34 mouse cellular contexts compared by ENCODE assay signal in genomic region chr9:99558824-99559556, GRCm38 (mm10). TPM values are rescaled to one million over a fixed set of nuclear protein-coding genes. Genes with fewer than 3 reads are reported as not detected.
A peak's percentile ranks its signal among the peaks of the same experiment; 100 is the strongest.
DNase-seq lines count a peak whose midpoint lies in the region; ATAC-seq and TF ChIP-seq lines count a peak whose summit lies in the region.
"Had no signal": no experiment of that assay in that cellular context is flagged by ENCODE, and none has a peak within 500 bp of the region (broad histone marks: within the 10 kb centered on the region; RNA-seq: fewer than 3 reads in every experiment).

No protein-coding gene starts in this region.

- H3K27me3 ChIP-seq in liver, postnatal 0 days (ENCODE audit: insufficient read depth, low read length) = no peaks in the 10 kb centered on the region
- no peaks in the 10 kb centered on the region for H3K27me3 ChIP-seq in kidney, embryonic 15.5 days
- H3K27me3 ChIP-seq: embryonic facial prominence, embryonic 12.5 days; heart, embryonic 15.5 days; hindbrain, embryonic 13.5 days; limb, embryonic 13.5 days; midbrain, embryonic 13.5 days; neural tube, embryonic 13.5 days; stomach, embryonic 15.5 days had no signal

- no peak for DNase-seq in layer of hippocampus, adult 2 months (ENCODE audit: low spot score in 2 of 2)
- DNase-seq in layer of hippocampus, postnatal 10 days (ENCODE audit: low spot score in 2 of 2) = no peak
- no peak for DNase-seq in liver, postnatal 0 days
- DNase-seq in adrenal gland, adult 18-20 months (ENCODE audit: low spot score in 2 of 2) = no peak
- no peak for DNase-seq in frontal cortex, postnatal 25 days (ENCODE audit: low spot score in 2 of 2)
- no peak for DNase-seq in left cerebral cortex, adult 18-20 months (ENCODE audit: low spot score in 2 of 2)
- DNase-seq: adrenal gland, postnatal 10 days; cerebellum, adult 9-10 months; cerebellum, postnatal 36 days; embryo, embryonic 11 days; gastrocnemius, adult 2 months; kidney, adult 8-10 months; kidney, postnatal 10 days; lung, postnatal 36 days; thymus, postnatal 25 days had no signal

- H3K9ac ChIP-seq in liver, postnatal 0 days (replicated peaks) = no peak overlapping the region
- no peak overlapping the region for H3K9ac ChIP-seq in kidney, embryonic 15.5 days
- H3K9ac ChIP-seq: embryonic facial prominence, embryonic 12.5 days; heart, embryonic 15.5 days; hindbrain, embryonic 13.5 days; limb, embryonic 13.5 days; midbrain, embryonic 13.5 days; neural tube, embryonic 13.5 days; stomach, embryonic 15.5 days had no signal

- ATAC-seq in granulocyte monocyte progenitor cell, adult 5-6 weeks (replicated peaks; ENCODE audit: poor library complexity, severe bottlenecking) = peak; percentile 72
- no peak for ATAC-seq in liver, postnatal 0 days
- no peak for ATAC-seq in kidney, embryonic 15.5 days (replicated peaks; ENCODE audit: low FRiP score)
- ATAC-seq: activated CD4-positive, CD25-positive, alpha-beta regulatory T cell, adult 4 months; forebrain, embryonic 14.5 days; intestine, embryonic 16.5 days; midbrain, embryonic 13.5 days had no signal

- H3K27ac ChIP-seq in layer of hippocampus, adult 2 months = no peak overlapping the region
- H3K27ac ChIP-seq in liver, postnatal 0 days (ENCODE audit: low read depth) = no peak overlapping the region
- no peak overlapping the region for H3K27ac ChIP-seq in kidney, embryonic 15.5 days
- H3K27ac ChIP-seq: embryonic facial prominence, embryonic 12.5 days; gastrocnemius, adult 2 months; heart, embryonic 10.5 days; heart, embryonic 15.5 days; hindbrain, embryonic 13.5 days; limb, embryonic 13.5 days; midbrain, embryonic 13.5 days; neural tube, embryonic 13.5 days; stomach, embryonic 15.5 days had no signal

- no peak overlapping the region for H3K4me3 ChIP-seq in layer of hippocampus, adult 2 months
- no peak overlapping the region for H3K4me3 ChIP-seq in liver, postnatal 0 days (ENCODE audit: low read depth, low read length)
- no peak overlapping the region for H3K4me3 ChIP-seq in kidney, embryonic 15.5 days (replicated peaks)
- H3K4me3 ChIP-seq: embryonic facial prominence, embryonic 12.5 days; gastrocnemius, adult 2 months; heart, embryonic 10.5 days; heart, embryonic 15.5 days; hindbrain, embryonic 13.5 days; limb, embryonic 13.5 days; midbrain, embryonic 13.5 days; neural tube, embryonic 13.5 days; stomach, embryonic 15.5 days had no signal

- peak overlapping the region; percentile 7 for H3K4me2 ChIP-seq in liver, postnatal 0 days (ENCODE audit: low read depth, low read length)
- H3K4me2 ChIP-seq in kidney, embryonic 15.5 days = no peak overlapping the region
- H3K4me2 ChIP-seq: embryonic facial prominence, embryonic 12.5 days; heart, embryonic 15.5 days; hindbrain, embryonic 13.5 days; limb, embryonic 13.5 days; midbrain, embryonic 13.5 days; neural tube, embryonic 13.5 days; stomach, embryonic 15.5 days had no signal

- H3K4me1 ChIP-seq in liver, postnatal 0 days (ENCODE audit: insufficient read depth) = peaks cover 14% of the 10 kb centered on the region
- H3K4me1 ChIP-seq in kidney, embryonic 15.5 days = no peaks in the 10 kb centered on the region
- H3K4me1 ChIP-seq: embryonic facial prominence, embryonic 12.5 days; limb, embryonic 13.5 days; stomach, embryonic 15.5 days had no signal

- H3K9me3 ChIP-seq in liver, postnatal 0 days (ENCODE audit: low read length) = no peaks in the 10 kb centered on the region
- no peaks in the 10 kb centered on the region for H3K9me3 ChIP-seq in kidney, embryonic 15.5 days (replicated peaks)
- H3K9me3 ChIP-seq: embryonic facial prominence, embryonic 12.5 days; heart, embryonic 10.5 days; heart, embryonic 15.5 days; hindbrain, embryonic 13.5 days; limb, embryonic 13.5 days; midbrain, embryonic 13.5 days; neural tube, embryonic 13.5 days; stomach, embryonic 15.5 days had no signal

- no peaks in the 10 kb centered on the region for H3K36me3 ChIP-seq in liver, postnatal 0 days (replicated peaks; ENCODE audit: insufficient read depth, low read length)
- H3K36me3 ChIP-seq in kidney, embryonic 15.5 days = no peaks in the 10 kb centered on the region
- H3K36me3 ChIP-seq: embryonic facial prominence, embryonic 12.5 days; heart, embryonic 10.5 days; heart, embryonic 15.5 days; hindbrain, embryonic 13.5 days; limb, embryonic 13.5 days; midbrain, embryonic 13.5 days; neural tube, embryonic 13.5 days; stomach, embryonic 15.5 days had no signal

- no peak for TF ChIP-seq EP300 in liver, postnatal 0 days (IDR thresholded peaks at IDR 0.05; ENCODE audit: low read depth)

- 0 out of 2 replicates have a peak, but pooled peaks have one; percentile 4 for TF ChIP-seq CTCF in layer of hippocampus, adult 2 months (conservative IDR thresholded peaks at IDR 0.05)
- no peak for TF ChIP-seq CTCF in liver, postnatal 0 days (IDR thresholded peaks at IDR 0.05; ENCODE audit: low read depth)

- 43% methylated on average over 7 of the region's 7 CpGs for WGBS in liver, postnatal 0 days (ENCODE audit: insufficient replicate concordance)
- 90% methylated on average over 7 of the region's 7 CpGs for WGBS in kidney, embryonic 15.5 days

RNA-seq across cellular contexts. Expression of gene Armc8, which starts 9.7 kb away (rescaled TPM):
- total RNA-seq in layer of hippocampus, adult 2 months (2021) = 10 to 100 TPM; 57.8 to 58.0 TPM
- 10 to 100 TPM; 58.3 to 61.2 TPM for total RNA-seq in layer of hippocampus, postnatal 10 days (2021)
- 23.7 and 28.9 TPM in 2 replicates for total RNA-seq in granulocyte monocyte progenitor cell, adult 5-6 weeks (2014; fragmentation: Nextera tagmentation)
- total RNA-seq in granulocyte monocyte progenitor cell, adult 5-6 weeks (2017) = 28.1 and 30.5 TPM in 2 replicates
- 6.6 and 7.9 TPM in 2 replicates for polyA plus RNA-seq in liver, postnatal 0 days (2015; fragmentation: Nextera tagmentation; extraction: Ambion mirVana)
- total RNA-seq in adrenal gland, adult 18-20 months (2021) = 10 to 100 TPM; 19.9 to 26.9 TPM
- 23.1 and 23.9 TPM in 2 replicates for polyA plus RNA-seq in kidney, embryonic 15.5 days (2015; fragmentation: Nextera tagmentation; extraction: Ambion mirVana)
- total RNA-seq in left cerebral cortex, adult 18-20 months (2021) = 10 to 100 TPM; 55.4 to 55.7 TPM

RNA-seq across cellular contexts. Expression of gene Dbr1, which starts 16.6 kb away (rescaled TPM):
- 10 to 100 TPM; 12.5 to 16.1 TPM for total RNA-seq in layer of hippocampus, adult 2 months (2021)
- 10 to 100 TPM; 12.4 to 13.0 TPM for total RNA-seq in layer of hippocampus, postnatal 10 days (2021)
- total RNA-seq in granulocyte monocyte progenitor cell, adult 5-6 weeks (2014; fragmentation: Nextera tagmentation) = 26.2 and 39.6 TPM in 2 replicates
- 50.5 and 65.8 TPM in 2 replicates for total RNA-seq in granulocyte monocyte progenitor cell, adult 5-6 weeks (2017)
- polyA plus RNA-seq in liver, postnatal 0 days (2015; fragmentation: Nextera tagmentation; extraction: Ambion mirVana) = 9.3 and 9.6 TPM in 2 replicates
- 10 to 100 TPM; 10.2 to 14.4 TPM for total RNA-seq in adrenal gland, adult 18-20 months (2021)
- polyA plus RNA-seq in kidney, embryonic 15.5 days (2015; fragmentation: Nextera tagmentation; extraction: Ambion mirVana) = 29.0 and 31.6 TPM in 2 replicates
- total RNA-seq in left cerebral cortex, adult 18-20 months (2021) = 10 to 100 TPM; 11.2 to 13.8 TPM

RNA-seq across cellular contexts. Expression of gene A4gnt, which starts 53.3 kb away (rescaled TPM):
- under 1 TPM in 1 of 2 experiments, not detected in 1; 0.12 TPM for total RNA-seq in layer of hippocampus, adult 2 months (2021)
- not detected for total RNA-seq in layer of hippocampus, postnatal 10 days (2021)
- not detected in 2 replicates for total RNA-seq in granulocyte monocyte progenitor cell, adult 5-6 weeks (2014; fragmentation: Nextera tagmentation)
- total RNA-seq in granulocyte monocyte progenitor cell, adult 5-6 weeks (2017) = not detected in 2 replicates
- not detected in 2 replicates for polyA plus RNA-seq in liver, postnatal 0 days (2015; fragmentation: Nextera tagmentation; extraction: Ambion mirVana)
- total RNA-seq in adrenal gland, adult 18-20 months (2021) = not detected
- polyA plus RNA-seq in kidney, embryonic 15.5 days (2015; fragmentation: Nextera tagmentation; extraction: Ambion mirVana) = 0.44 and 0.51 TPM in 2 replicates
- under 1 TPM; 0.16 to 0.28 TPM for total RNA-seq in left cerebral cortex, adult 18-20 months (2021)
- total RNA-seq: adrenal gland, postnatal 10 days; gastrocnemius, adult 2 months; gastrocnemius, postnatal 4 days; heart, postnatal 25 days; layer of hippocampus, postnatal 14 days; megakaryocyte-erythroid progenitor cell, adult 5-6 weeks had no signal
- polyA plus RNA-seq: activated CD4-positive, CD25-positive, alpha-beta regulatory T cell, adult 4 months; embryonic facial prominence, embryonic 12.5 days; forebrain, embryonic 14.5 days; heart, embryonic 10.5 days; heart, embryonic 15.5 days; hindbrain, embryonic 13.5 days; limb, embryonic 13.5 days; liver, embryonic 16.5 days; lung, embryonic 16.5 days; midbrain, embryonic 13.5 days; neural tube, embryonic 13.5 days had no signal
